Mouse (Mus musculus): ENCODE data around the gene Ifitm6. TPM values are rescaled to one million over a fixed set of nuclear protein-coding genes. Genes with fewer than 3 reads are reported as not detected.

Ifitm6 gene
- polyA plus RNA-seq, 1 experiment from 2014 or later = 1.5 TPM

Other genes starting within 250 kb of the Ifitm6 start
- gene Syce1, start 230.1 kb downstream of the Ifitm6 start, polyA plus RNA-seq (2015; fragmentation: Nextera tagmentation; extraction: Ambion mirVana) = 0.25 and 0.37 TPM in 2 replicates
- 1.4 and 1.6 TPM in 2 replicates for gene Zfp941, start 195.7 kb downstream of the Ifitm6 start, polyA plus RNA-seq (2015; fragmentation: Nextera tagmentation; extraction: Ambion mirVana)
- 0.49 and 0.92 TPM in 2 replicates for gene Urah, start 182.9 kb downstream of the Ifitm6 start, polyA plus RNA-seq (2015; fragmentation: Nextera tagmentation; extraction: Ambion mirVana)
- gene Scgb1c1, start 172.4 kb downstream of the Ifitm6 start, polyA plus RNA-seq (2015; fragmentation: Nextera tagmentation; extraction: Ambion mirVana) = not detected in 2 replicates
- gene Odf3, start 170.1 kb downstream of the Ifitm6 start, polyA plus RNA-seq (2015; fragmentation: Nextera tagmentation; extraction: Ambion mirVana) = 0.12 TPM in 1 of 2 replicates, not detected in the other
- not detected in 2 replicates for gene Gm45785, start 161.6 kb downstream of the Ifitm6 start, polyA plus RNA-seq (2015; fragmentation: Nextera tagmentation; extraction: Ambion mirVana)
- gene Ric8a, start 161.0 kb downstream of the Ifitm6 start, polyA plus RNA-seq (2015; fragmentation: Nextera tagmentation; extraction: Ambion mirVana) = 69.7 and 73.6 TPM in 2 replicates
- 41.7 and 42.1 TPM in 2 replicates for gene Bet1l, start 160.3 kb downstream of the Ifitm6 start, polyA plus RNA-seq (2015; fragmentation: Nextera tagmentation; extraction: Ambion mirVana)
- gene Psmd13, start 136.0 kb downstream of the Ifitm6 start, polyA plus RNA-seq (2015; fragmentation: Nextera tagmentation; extraction: Ambion mirVana) = 242 and 246 TPM in 2 replicates
- gene Sirt3, start 135.6 kb downstream of the Ifitm6 start, polyA plus RNA-seq (2015; fragmentation: Nextera tagmentation; extraction: Ambion mirVana) = 41.5 and 42.6 TPM in 2 replicates
- 1.4 and 2.6 TPM in 2 replicates for gene Cox8b, start 117.5 kb downstream of the Ifitm6 start, polyA plus RNA-seq (2015; fragmentation: Nextera tagmentation; extraction: Ambion mirVana)
- gene Nlrp6, start 97.0 kb downstream of the Ifitm6 start, polyA plus RNA-seq (2015; fragmentation: Nextera tagmentation; extraction: Ambion mirVana) = 1.9 and 2.2 TPM in 2 replicates
- gene Pgghg, start 76.5 kb downstream of the Ifitm6 start, polyA plus RNA-seq (2015; fragmentation: Nextera tagmentation; extraction: Ambion mirVana) = 25.3 and 26.6 TPM in 2 replicates
- 4.2 and 5.8 TPM in 2 replicates for gene Ifitm5, start 67.6 kb downstream of the Ifitm6 start, polyA plus RNA-seq (2015; fragmentation: Nextera tagmentation; extraction: Ambion mirVana)
- gene Gm45717, start 62.0 kb downstream of the Ifitm6 start, polyA plus RNA-seq (2015; fragmentation: Nextera tagmentation; extraction: Ambion mirVana) = 0.76 TPM in 1 of 2 replicates, not detected in the other
- gene Ifitm2, start 61.9 kb downstream of the Ifitm6 start, polyA plus RNA-seq (2015; fragmentation: Nextera tagmentation; extraction: Ambion mirVana) = 991 and 995 TPM in 2 replicates
- gene Ifitm1, start 50.7 kb downstream of the Ifitm6 start, polyA plus RNA-seq (2015; fragmentation: Nextera tagmentation; extraction: Ambion mirVana) = 64.6 and 72.4 TPM in 2 replicates
- gene Ifitm3, start 7.2 kb downstream of the Ifitm6 start, polyA plus RNA-seq (2015; fragmentation: Nextera tagmentation; extraction: Ambion mirVana) = 210 and 234 TPM in 2 replicates
- not detected in 2 replicates for gene Gm17387, start 11.2 kb upstream of the Ifitm6 start, polyA plus RNA-seq (2015; fragmentation: Nextera tagmentation; extraction: Ambion mirVana)
- 13.2 and 13.9 TPM in 2 replicates for gene B4galnt4, start 43.2 kb upstream of the Ifitm6 start, polyA plus RNA-seq (2015; fragmentation: Nextera tagmentation; extraction: Ambion mirVana)
- 9.2 and 10.5 TPM in 2 replicates for gene Pkp3, start 60.3 kb upstream of the Ifitm6 start, polyA plus RNA-seq (2015; fragmentation: Nextera tagmentation; extraction: Ambion mirVana)
- gene Sigirr, start 82.6 kb upstream of the Ifitm6 start, polyA plus RNA-seq (2015; fragmentation: Nextera tagmentation; extraction: Ambion mirVana) = 37.7 and 45.2 TPM in 2 replicates
- 8.0 and 8.6 TPM in 2 replicates for gene Ano9, start 99.9 kb upstream of the Ifitm6 start, polyA plus RNA-seq (2015; fragmentation: Nextera tagmentation; extraction: Ambion mirVana)
- 85.5 and 86.7 TPM in 2 replicates for gene Ptdss2, start 104.5 kb upstream of the Ifitm6 start, polyA plus RNA-seq (2015; fragmentation: Nextera tagmentation; extraction: Ambion mirVana)
- gene Rnh1, start 154.9 kb upstream of the Ifitm6 start, polyA plus RNA-seq (2015; fragmentation: Nextera tagmentation; extraction: Ambion mirVana) = 141 and 155 TPM in 2 replicates
- 40.3 and 78.3 TPM in 2 replicates for gene Hras, start 176.1 kb upstream of the Ifitm6 start, polyA plus RNA-seq (2015; fragmentation: Nextera tagmentation; extraction: Ambion mirVana)
- 13.5 and 15.1 TPM in 2 replicates for gene Lrrc56, start 176.2 kb upstream of the Ifitm6 start, polyA plus RNA-seq (2015; fragmentation: Nextera tagmentation; extraction: Ambion mirVana)
- 3.9 and 4.4 TPM in 2 replicates for gene Lmntd2, start 196.2 kb upstream of the Ifitm6 start, polyA plus RNA-seq (2015; fragmentation: Nextera tagmentation; extraction: Ambion mirVana)
- gene Rassf7, start 197.9 kb upstream of the Ifitm6 start, polyA plus RNA-seq (2015; fragmentation: Nextera tagmentation; extraction: Ambion mirVana) = 76.3 and 78.3 TPM in 2 replicates
- 81.2 and 93.0 TPM in 2 replicates for gene Phrf1, start 210.9 kb upstream of the Ifitm6 start, polyA plus RNA-seq (2015; fragmentation: Nextera tagmentation; extraction: Ambion mirVana)
- gene Irf7, start 248.6 kb upstream of the Ifitm6 start, polyA plus RNA-seq (2015; fragmentation: Nextera tagmentation; extraction: Ambion mirVana) = 3.2 and 6.0 TPM in 2 replicates

All from kidney, embryonic 16.5 days (tissue).